Mouse (Mus musculus) hindbrain, postnatal 0 days (tissue): Measurements from ENCODE around the gene Meltf. TPM values are rescaled to one million over a fixed set of nuclear protein-coding genes. Genes with fewer than 3 reads are reported as not detected.

ENCODE experiments used
- ATAC-seq: fragments of 200-750 bp; cut with Nextera tagmentation; 2 replicates; pipeline ENCODE4 v1.8.0; 2017; ENCODE audit warnings: mild to moderate bottlenecking, moderate TSS enrichment, moderate library complexity
- DNase-seq: peaks from one replicate; pipeline ENCODE4 v3.0.0-alpha.2; 2015; ENCODE audit warnings: low spot score
- H3K27ac ChIP-seq: fragments of 300-500 bp; sonication (generic); 2 replicates; pipeline ENCODE4 v1.5.1; 2014; ENCODE audit warnings: mild to moderate bottlenecking
- H3K27me3 ChIP-seq: fragments of 300-500 bp; sonication (generic); 2 replicates; pipeline ENCODE4 v1.6.1; 2014; ENCODE audit warnings: low read length, mixed read lengths; ENCODE audit not compliant: insufficient read depth
- H3K36me3 ChIP-seq: fragments of 300-500 bp; sonication (generic); 2 replicates; pipeline ENCODE4 v1.6.1; 2014; ENCODE audit warnings: low read length, mixed read lengths; ENCODE audit not compliant: insufficient read depth
- H3K4me1 ChIP-seq: fragments of 300-500 bp; sonication (generic); 2 replicates; pipeline ENCODE4 v1.6.1; 2014; ENCODE audit warnings: antibody characterized with exemption, low read length, mixed read lengths; ENCODE audit not compliant: insufficient read depth
- H3K4me2 ChIP-seq: fragments of 300-500 bp; sonication (generic); 2 replicates; pipeline ENCODE4 v1.6.1; 2014; ENCODE audit warnings: low read depth, mild to moderate bottlenecking, low read length, moderate library complexity, mixed read lengths
- H3K4me3 ChIP-seq: fragments of 300-500 bp; sonication (generic); 2 replicates; pipeline ENCODE4 v1.5.1; 2014; ENCODE audit warnings: low read length
- H3K9ac ChIP-seq: fragments of 300-500 bp; sonication (generic); replicated peaks from 2 replicates; pipeline ENCODE4 v1.6.1; 2014; ENCODE audit warnings: mild to moderate bottlenecking, low read length, moderate library complexity, mixed read lengths
- H3K9me3 ChIP-seq: fragments of 300-500 bp; sonication (generic); 2 replicates; pipeline ENCODE4 v1.6.1; 2016; ENCODE audit warnings: low read length, mixed read lengths
- CTCF ChIP-seq: IDR thresholded peaks from 2 replicates; pipeline ENCODE4 v1.5.1; 2016; ENCODE audit warnings: antibody characterized with exemption, control low read depth, low read depth
- WGBS: fragments of 180-500 bp; shearing (Covaris S2); extraction: QIAGEN DNeasy Blood & Tissue Kit; methylation state at CpG from one replicate; pipeline ENCODE4 v1.1.7; 2014; 5-methylcytosine and 5-hydroxymethylcytosine counted together
- polyA plus RNA-seq: library from polyadenylated mRNA; unstranded; fragments of >200 nt; fragmentation: Nextera tagmentation; extraction: Ambion mirVana; gene quantifications from 2 replicates; pipeline ENCODE4 v1.2.1, GENCODE M21; 2015
- total RNA-seq: library from RNA; depleted of rRNA; stranded (reverse); fragments of >200 nt; gene quantifications from 2 replicates; pipeline ENCODE4 v1.2.3, GENCODE M21; 2014

The Meltf gene
- total and polyA plus RNA-seq, 2 experiments from 2014 or later = 0.16 to 0.41 TPM

- Histone ChIP-seq H3K4me2 (peak overlapping the region; percentile 19; the same call in 1 of the 2 replicates), H3K9ac (no peak overlapping the region), H3K9me3 (no peaks in the 10 kb centered on the region), H3K36me3 (no peaks in the 10 kb centered on the region), H3K27me3 (no peaks in the 10 kb centered on the region), H3K4me1 (no peaks in the 10 kb centered on the region), H3K4me3 (no peak overlapping the region), H3K27ac (no peak overlapping the region)
- peak; percentile 95 for TF ChIP-seq CTCF
- peak; percentile 95 for DNase-seq
- 3% methylated on average over 14 of the region's 14 CpGs for WGBS
- ATAC-seq = peak; percentile 83
Measured at GRCm38 (mm10) chr16:31918248-31918724, 39.7 kb downstream of the Meltf start.

DNA sequence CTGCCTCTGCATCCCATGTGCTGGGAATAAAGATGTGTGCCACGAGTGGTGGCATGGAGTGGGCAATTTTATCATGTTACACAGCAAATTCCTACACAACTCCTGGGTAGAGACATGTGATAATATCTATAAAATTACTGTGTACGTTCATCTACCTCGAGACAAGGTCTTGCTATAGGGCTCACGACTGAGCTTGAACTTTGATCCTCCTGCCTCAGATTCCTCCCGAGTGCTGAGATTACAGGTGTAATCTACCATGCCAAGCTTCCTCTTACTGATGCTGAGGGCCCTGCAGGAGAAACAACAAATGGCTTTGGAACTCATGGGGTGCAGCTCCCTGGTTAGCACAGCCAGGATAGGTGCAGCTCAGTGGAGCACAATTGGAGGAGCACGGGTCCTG, 45.8 kb downstream of the Meltf start:
- H3K36me3 ChIP-seq = no peaks in the 10 kb centered on the region
- H3K4me3 ChIP-seq = no peak overlapping the region
- TF ChIP-seq CTCF = no peak
- ATAC-seq = no peak
- DNase-seq = no peak
- no peak overlapping the region for H3K27ac ChIP-seq
- no peaks in the 10 kb centered on the region for H3K9me3 ChIP-seq
- no peak overlapping the region for H3K4me2 ChIP-seq
- H3K4me1 ChIP-seq = no peaks in the 10 kb centered on the region
- 93% methylated on average over 6 of the region's 6 CpGs for WGBS
- no peak overlapping the region for H3K9ac ChIP-seq
- no peaks in the 10 kb centered on the region for H3K27me3 ChIP-seq

DNA sequence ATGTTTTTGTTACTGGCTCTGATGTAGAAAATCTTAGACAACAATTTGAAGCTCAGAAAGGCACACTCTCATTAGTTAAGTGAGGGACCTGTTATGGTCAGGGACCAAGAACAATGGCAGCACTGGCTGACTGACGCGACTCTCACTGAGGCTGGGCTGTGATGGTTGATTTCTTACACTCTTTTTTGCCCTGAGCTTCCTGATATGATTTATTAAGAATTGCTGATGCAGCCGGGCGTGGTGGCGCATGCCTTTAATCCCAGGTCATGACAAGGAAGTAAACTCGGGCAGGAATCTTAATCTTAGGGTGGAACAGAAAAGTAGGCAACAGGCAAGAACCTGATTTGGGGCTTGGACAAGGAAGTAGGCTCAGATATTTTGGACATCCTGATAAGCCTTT, 47.5 kb downstream of the Meltf start:
- H3K36me3 ChIP-seq = no peaks in the 10 kb centered on the region
- no peaks in the 10 kb centered on the region for H3K4me1 ChIP-seq
- H3K4me2 ChIP-seq = no peak overlapping the region
- H3K27me3 ChIP-seq = no peaks in the 10 kb centered on the region
- no peaks in the 10 kb centered on the region for H3K9me3 ChIP-seq
- DNase-seq (no peak), ATAC-seq (no peak)
- no peak for TF ChIP-seq CTCF
- 78% methylated on average over 6 of the region's 6 CpGs for WGBS
- no peak overlapping the region for H3K9ac ChIP-seq
- H3K27ac ChIP-seq = no peak overlapping the region
- no peak overlapping the region for H3K4me3 ChIP-seq

- Histone ChIP-seq H3K9me3 (no peaks in the 10 kb centered on the region), H3K27me3 (no peaks in the 10 kb centered on the region), H3K27ac (no peak overlapping the region), H3K4me3 (no peak overlapping the region), H3K36me3 (no peaks in the 10 kb centered on the region), H3K9ac (no peak overlapping the region), H3K4me2 (no peak overlapping the region), H3K4me1 (no peaks in the 10 kb centered on the region)
- no peak for DNase-seq
- 81% methylated on average over 13 of the region's 13 CpGs for WGBS
- no peak for ATAC-seq
- TF ChIP-seq CTCF = no peak
Measured at GRCm38 (mm10) chr16:31926547-31927182, 48.1 kb downstream of the Meltf start.

DNA sequence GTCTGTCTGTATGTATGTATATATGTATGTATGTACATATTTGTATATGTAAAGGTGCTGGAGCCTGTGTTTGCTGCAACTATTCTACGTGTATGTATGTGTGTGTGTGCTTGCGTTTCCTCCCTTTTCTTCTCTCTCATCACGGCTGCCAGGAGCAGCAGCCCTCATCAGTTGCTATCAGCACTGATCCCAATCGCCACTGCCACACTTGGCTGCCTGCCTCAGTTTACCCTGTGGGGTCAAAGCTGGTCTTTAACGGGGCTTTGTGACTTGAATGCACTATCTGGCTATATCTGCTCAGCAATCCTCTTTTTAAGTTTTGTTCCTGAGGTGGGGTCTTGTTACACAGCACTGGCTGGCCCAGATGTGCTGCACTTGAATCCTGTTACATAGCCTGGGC, 48.8 kb downstream of the Meltf start:
- H3K9me3 ChIP-seq = no peaks in the 10 kb centered on the region
- no peak overlapping the region for H3K27ac ChIP-seq
- DNase-seq (no peak), ATAC-seq (no peak)
- no peak overlapping the region for H3K4me2 ChIP-seq
- TF ChIP-seq CTCF = no peak
- H3K4me1 ChIP-seq = no peaks in the 10 kb centered on the region
- no peaks in the 10 kb centered on the region for H3K36me3 ChIP-seq
- no peaks in the 10 kb centered on the region for H3K27me3 ChIP-seq
- no peak overlapping the region for H3K9ac ChIP-seq
- no peak overlapping the region for H3K4me3 ChIP-seq
- WGBS = 84% methylated on average over 5 of the region's 5 CpGs

GRCm38 (mm10) chr16:31931330-31931729, 52.7 kb downstream of the Meltf start:
- H3K36me3 ChIP-seq = no peaks in the 10 kb centered on the region
- no peak overlapping the region for H3K4me2 ChIP-seq
- peaks cover 22% of the 10 kb centered on the region for H3K4me1 ChIP-seq
- H3K4me3 ChIP-seq = no peak overlapping the region
- 59% methylated on average over 17 of the region's 17 CpGs for WGBS
- ATAC-seq (no peak), DNase-seq (peak; percentile 9)
- H3K9me3 ChIP-seq = no peaks in the 10 kb centered on the region
- H3K27me3 ChIP-seq = no peaks in the 10 kb centered on the region
- 0 out of 2 replicates have a peak overlapping the region, but pooled peaks have one; percentile 96 for H3K27ac ChIP-seq
- no peak overlapping the region for H3K9ac ChIP-seq
- no peak for TF ChIP-seq CTCF

DNA sequence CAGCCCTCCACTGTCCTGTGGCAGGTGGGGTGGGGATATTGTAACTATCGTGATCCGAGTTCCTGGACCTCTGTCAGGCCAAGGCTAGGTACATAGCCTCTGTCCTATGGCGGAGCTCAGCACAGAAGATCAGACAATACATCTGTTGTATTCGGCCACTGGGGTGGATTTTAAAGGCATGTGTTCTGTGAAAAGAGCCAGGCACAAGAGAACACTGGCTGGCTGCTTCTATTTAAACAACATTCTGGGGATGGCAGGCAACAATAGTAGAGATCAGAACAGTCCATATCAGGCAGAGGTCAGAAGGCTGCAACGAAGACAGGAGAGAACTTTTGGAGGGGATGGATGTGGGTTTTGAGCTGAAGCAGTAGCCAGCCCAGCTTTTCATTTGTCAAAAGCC, 53.6 kb downstream of the Meltf start:
- Histone ChIP-seq H3K4me3 (no peak overlapping the region), H3K9me3 (no peaks in the 10 kb centered on the region), H3K4me2 (no peak overlapping the region), H3K27ac (peak overlapping the region; percentile 96), H3K36me3 (no peaks in the 10 kb centered on the region), H3K4me1 (peaks cover 22% of the 10 kb centered on the region), H3K27me3 (no peaks in the 10 kb centered on the region), H3K9ac (no peak overlapping the region)
- WGBS = 30% methylated on average over 5 of the region's 5 CpGs
- ATAC-seq (no peak), DNase-seq (peak; percentile 39)
- no peak for TF ChIP-seq CTCF
